Mouse (Mus musculus): Measurements from ENCODE around the gene Card6.

DNA sequence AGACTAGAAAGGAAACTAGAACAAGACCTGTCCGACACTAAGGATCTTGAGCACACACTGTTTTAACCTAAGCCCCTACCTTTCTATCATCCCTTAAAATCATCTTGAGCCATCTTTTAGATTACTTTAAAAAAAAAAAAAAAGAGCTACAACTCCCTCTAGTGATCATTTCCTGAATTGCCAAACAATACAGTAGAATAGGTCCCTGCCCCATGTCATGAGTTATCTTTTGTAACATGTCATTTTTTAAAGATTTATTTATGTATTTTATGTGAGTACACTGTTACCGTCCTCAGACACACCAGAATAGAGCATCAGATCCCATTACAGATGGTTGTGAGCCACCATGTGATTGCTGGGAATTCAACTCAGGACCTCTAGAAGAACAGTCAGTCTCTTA lies 2.0 kb downstream of the Card6 start:
- TF ChIP-seq CTCF (IDR thresholded peaks at IDR 0.05; ENCODE audit: low read depth, low read length) (no peak), POLR2A (IDR thresholded peaks at IDR 0.05; ENCODE audit: borderline replicate concordance, low read depth, low read length) (no peak)
